Mouse (Mus musculus): ENCODE results near the gene Aipl1. TPM values are rescaled to one million over a fixed set of nuclear protein-coding genes. Genes with fewer than 3 reads are reported as not detected.

Gene Aipl1
- polyA plus RNA-seq, 1 experiment from 2014 or later, result 0.66 TPM

GRCm38 (mm10) chr11:72044231-72044630 is 6.9 kb upstream of the Aipl1 start:
- H3K9me3 ChIP-seq, result no peaks in the 10 kb centered on the region
- peaks cover 52% of the 10 kb centered on the region for H3K36me3 ChIP-seq (replicated peaks)
- no peak for DNase-seq (ENCODE audit: extremely low spot score, low spot score)
- H3K4me3 ChIP-seq, result peak overlapping the region; percentile 66
- peaks cover 14% of the 10 kb centered on the region for H3K27me3 ChIP-seq (ENCODE audit: poor library complexity, severe bottlenecking)
- 93% methylated on average over 3 of the region's 3 CpGs for WGBS
- peaks cover 70% of the 10 kb centered on the region for H3K4me1 ChIP-seq
- H3K27ac ChIP-seq, result no peak overlapping the region

- peak overlapping the region; percentile 66 for H3K4me3 ChIP-seq
- H3K36me3 ChIP-seq (replicated peaks), result peaks cover 43% of the 10 kb centered on the region
- peaks cover 76% of the 10 kb centered on the region for H3K4me1 ChIP-seq
- H3K27me3 ChIP-seq (ENCODE audit: poor library complexity, severe bottlenecking), result peaks cover 13% of the 10 kb centered on the region; the same call in 1 of the 2 replicates
- no peak for DNase-seq (ENCODE audit: extremely low spot score, low spot score)
- 2% methylated on average over 14 of the region's 14 CpGs for WGBS
- no peaks in the 10 kb centered on the region for H3K9me3 ChIP-seq
- peak overlapping the region; percentile 97 for H3K27ac ChIP-seq
Observed at GRCm38 (mm10) chr11:72042631-72043030, 5.3 kb upstream of the Aipl1 start.

- Histone ChIP-seq H3K27ac (peak within 1 kb of the TSS; percentile 97), H3K36me3 (replicated peaks) (peaks cover 37% of the 10 kb centered on the region), H3K9me3 (no peaks in the 10 kb centered on the region), H3K27me3 (ENCODE audit: poor library complexity, severe bottlenecking) (peaks cover 19% of the 10 kb centered on the region; the same call in 1 of the 2 replicates), H3K4me1 (peaks cover 80% of the 10 kb centered on the region), H3K4me3 (peak within 1 kb of the TSS; percentile 66)
- DNase-seq (ENCODE audit: extremely low spot score, low spot score), result peak; percentile 98
- WGBS, result under 1% methylated on average over 52 of the region's 52 CpGs
Observed at GRCm38 (mm10) chr11:72041768-72042607, 4.7 kb upstream of the Aipl1 start, which contains the start of gene Pimreg. Pimreg (plus strand) TSS chr11:72042032.

- Histone ChIP-seq H3K9me3 (no peaks in the 10 kb centered on the region), H3K4me1 (peaks cover 80% of the 10 kb centered on the region), H3K27ac (peak overlapping the region; percentile 97), H3K4me3 (peak overlapping the region; percentile 66), H3K27me3 (ENCODE audit: poor library complexity, severe bottlenecking) (peaks cover 19% of the 10 kb centered on the region; the same call in 1 of the 2 replicates), H3K36me3 (replicated peaks) (peaks cover 30% of the 10 kb centered on the region)
- 20% methylated on average over 6 of the region's 6 CpGs for WGBS
- no peak for DNase-seq (ENCODE audit: extremely low spot score, low spot score)
Observed at GRCm38 (mm10) chr11:72041290-72041767, 4.0 kb upstream of the Aipl1 start.

GRCm38 (mm10) chr11:72039599-72040386 is 2.5 kb upstream of the Aipl1 start:
- DNase-seq (ENCODE audit: extremely low spot score, low spot score), result no peak
- Histone ChIP-seq H3K36me3 (replicated peaks) (peaks cover 15% of the 10 kb centered on the region), H3K27ac (peak overlapping the region; percentile 65), H3K4me3 (peak overlapping the region; percentile 27), H3K4me1 (peaks cover 74% of the 10 kb centered on the region), H3K9me3 (no peaks in the 10 kb centered on the region), H3K27me3 (ENCODE audit: poor library complexity, severe bottlenecking) (peaks cover 19% of the 10 kb centered on the region; the same call in 1 of the 2 replicates)
- 46% methylated on average over 16 of the region's 16 CpGs for WGBS

- Histone ChIP-seq H3K27me3 (ENCODE audit: poor library complexity, severe bottlenecking) (peaks cover 19% of the 10 kb centered on the region; the same call in 1 of the 2 replicates), H3K27ac (no peak overlapping the region; the same call in 1 of the 2 replicates), H3K4me1 (peaks cover 56% of the 10 kb centered on the region), H3K9me3 (no peaks in the 10 kb centered on the region), H3K4me3 (no peak overlapping the region), H3K36me3 (replicated peaks) (no peaks in the 10 kb centered on the region)
- WGBS, result 3% methylated on average over 4 of the region's 4 CpGs
- DNase-seq (ENCODE audit: extremely low spot score, low spot score), result peak; percentile 78
Observed at GRCm38 (mm10) chr11:72037996-72038395, 687 bp upstream of the Aipl1 start.

GRCm38 (mm10) chr11:72032589-72032988 is 4.7 kb downstream of the Aipl1 start:
- Histone ChIP-seq H3K4me1 (peaks cover 15% of the 10 kb centered on the region), H3K36me3 (replicated peaks) (no peaks in the 10 kb centered on the region), H3K27ac (no peak overlapping the region), H3K4me3 (no peak overlapping the region), H3K9me3 (no peaks in the 10 kb centered on the region), H3K27me3 (ENCODE audit: poor library complexity, severe bottlenecking) (peaks cover 29% of the 10 kb centered on the region)
- WGBS, result 95% methylated on average over 3 of the region's 3 CpGs
- DNase-seq (ENCODE audit: extremely low spot score, low spot score), result no peak

GRCm38 (mm10) chr11:72032091-72032490 is 5.2 kb downstream of the Aipl1 start:
- H3K36me3 ChIP-seq (replicated peaks), result no peaks in the 10 kb centered on the region
- WGBS, result 77% methylated on average over 4 of the region's 4 CpGs

GRCm38 (mm10) chr11:72031353-72031752 is 6.0 kb downstream of the Aipl1 start:
- Histone ChIP-seq H3K36me3 (replicated peaks) (no peaks in the 10 kb centered on the region), H3K9me3 (no peaks in the 10 kb centered on the region), H3K4me3 (no peak overlapping the region), H3K27ac (no peak overlapping the region), H3K4me1 (peaks cover 12% of the 10 kb centered on the region), H3K27me3 (ENCODE audit: poor library complexity, severe bottlenecking) (peaks cover 24% of the 10 kb centered on the region)
- WGBS, result 91% methylated on average over 7 of the region's 7 CpGs
- no peak for DNase-seq (ENCODE audit: extremely low spot score, low spot score)

More at GRCm38 (mm10) chr11:72032091-72032490, 5.2 kb downstream of the Aipl1 start:
- no peaks in the 10 kb centered on the region for H3K9me3 ChIP-seq
- H3K4me3 ChIP-seq, result no peak overlapping the region
- no peak for DNase-seq (ENCODE audit: extremely low spot score, low spot score)
- peaks cover 24% of the 10 kb centered on the region for H3K27me3 ChIP-seq (ENCODE audit: poor library complexity, severe bottlenecking)
- no peak overlapping the region for H3K27ac ChIP-seq
- H3K4me1 ChIP-seq, result peaks cover 12% of the 10 kb centered on the region

GRCm38 (mm10) chr11:72029143-72029542 is 8.2 kb downstream of the Aipl1 start:
- H3K4me3 ChIP-seq, result no peak overlapping the region
- peaks cover 10% of the 10 kb centered on the region for H3K4me1 ChIP-seq
- DNase-seq (ENCODE audit: extremely low spot score, low spot score), result peak; percentile 57
- H3K36me3 ChIP-seq (replicated peaks), result no peaks in the 10 kb centered on the region
- H3K27me3 ChIP-seq (ENCODE audit: poor library complexity, severe bottlenecking), result peaks cover 31% of the 10 kb centered on the region
- no peak overlapping the region for H3K27ac ChIP-seq
- WGBS, result 26% methylated on average over 23 of the region's 23 CpGs
- H3K9me3 ChIP-seq, result no peaks in the 10 kb centered on the region

- no peak overlapping the region for H3K4me3 ChIP-seq
- no peak for DNase-seq (ENCODE audit: extremely low spot score, low spot score)
- peaks cover 18% of the 10 kb centered on the region for H3K4me1 ChIP-seq
- H3K36me3 ChIP-seq (replicated peaks), result no peaks in the 10 kb centered on the region
- H3K9me3 ChIP-seq, result no peaks in the 10 kb centered on the region
- H3K27ac ChIP-seq, result no peak overlapping the region
- WGBS, result 90% methylated on average over 9 of the region's 9 CpGs
- H3K27me3 ChIP-seq (ENCODE audit: poor library complexity, severe bottlenecking), result peaks cover 31% of the 10 kb centered on the region
Observed at GRCm38 (mm10) chr11:72027836-72028235, 9.5 kb downstream of the Aipl1 start.

- Histone ChIP-seq H3K27me3 (ENCODE audit: poor library complexity, severe bottlenecking) (peaks cover 31% of the 10 kb centered on the region), H3K36me3 (replicated peaks) (no peaks in the 10 kb centered on the region), H3K4me1 (peaks cover 18% of the 10 kb centered on the region), H3K9me3 (no peaks in the 10 kb centered on the region), H3K4me3 (no peak overlapping the region), H3K27ac (no peak overlapping the region)
- no peak for DNase-seq (ENCODE audit: extremely low spot score, low spot score)
- WGBS, result 93% methylated on average over 9 of the region's 9 CpGs
Observed at GRCm38 (mm10) chr11:72026516-72026915, 10.8 kb downstream of the Aipl1 start.
